Mouse (Mus musculus) embryo, embryonic 9.5 days (tissue): ENCODE measurements around the gene Ptprn2.

ENCODE experiments used
- DNase-seq: peaks from one replicate; pipeline ENCODE4 v3.0.0-alpha.2; 2017; ENCODE audit errors: extremely low spot score

Gene Ptprn2

GRCm38 (mm10) chr12:116590076-116590475, 104.6 kb downstream of the Ptprn2 start:
- DNase-seq = no peak

DNA sequence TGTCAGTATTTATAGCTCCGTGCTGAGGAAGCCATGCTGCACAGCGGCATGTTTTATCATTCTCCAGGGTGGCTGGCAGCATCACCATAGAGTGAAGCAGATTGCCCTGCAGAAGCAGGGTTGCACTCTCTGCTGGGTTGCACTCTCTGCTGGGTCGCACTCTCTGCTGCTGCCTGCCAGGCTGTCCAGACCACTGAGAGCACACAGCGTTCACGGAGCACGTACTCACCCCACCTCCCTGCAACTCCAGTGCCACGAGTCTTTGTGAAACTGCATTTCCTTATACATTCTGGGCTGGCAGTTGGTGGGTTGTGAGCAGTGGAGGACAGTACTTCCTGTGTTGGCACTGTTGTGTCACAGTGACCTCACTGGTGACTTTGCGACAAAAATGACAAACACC, 108.9 kb downstream of the Ptprn2 start:
- no peak for DNase-seq

DNA sequence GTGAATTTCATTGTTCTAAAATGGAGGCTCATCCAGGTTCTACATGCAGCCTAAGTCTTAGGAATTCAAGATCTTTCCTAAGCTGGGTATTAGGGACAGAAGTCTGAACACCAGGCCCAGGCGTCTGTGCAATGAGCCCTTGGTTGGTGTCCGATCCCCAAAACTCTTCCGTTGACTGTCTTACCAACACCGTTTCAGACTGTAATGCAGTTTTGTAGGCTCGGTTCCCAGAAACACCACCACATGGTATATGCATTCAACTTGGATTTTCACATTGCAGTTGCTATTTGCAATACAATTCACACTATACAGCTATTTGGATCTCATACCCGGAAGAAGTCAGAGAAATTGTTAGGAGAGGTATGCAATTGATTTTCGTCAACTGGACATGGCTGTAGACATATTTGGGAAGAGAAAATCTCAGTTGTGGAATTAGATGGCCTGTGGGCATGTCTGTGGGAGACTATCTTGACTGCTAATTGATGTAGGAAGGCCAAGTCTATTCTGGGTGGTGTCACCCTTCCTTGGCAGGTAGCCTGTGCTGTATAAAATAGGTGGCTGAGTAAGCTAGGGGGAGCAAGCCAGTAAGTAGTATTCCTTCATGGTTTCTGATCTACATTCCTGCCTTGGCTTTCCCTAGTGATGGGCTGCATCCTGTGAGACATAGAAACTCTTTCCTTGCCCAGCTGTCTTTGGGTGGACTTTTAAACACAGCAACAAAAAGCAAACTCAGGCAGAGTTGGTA, 109.5 kb downstream of the Ptprn2 start:
- DNase-seq = no peak

DNA sequence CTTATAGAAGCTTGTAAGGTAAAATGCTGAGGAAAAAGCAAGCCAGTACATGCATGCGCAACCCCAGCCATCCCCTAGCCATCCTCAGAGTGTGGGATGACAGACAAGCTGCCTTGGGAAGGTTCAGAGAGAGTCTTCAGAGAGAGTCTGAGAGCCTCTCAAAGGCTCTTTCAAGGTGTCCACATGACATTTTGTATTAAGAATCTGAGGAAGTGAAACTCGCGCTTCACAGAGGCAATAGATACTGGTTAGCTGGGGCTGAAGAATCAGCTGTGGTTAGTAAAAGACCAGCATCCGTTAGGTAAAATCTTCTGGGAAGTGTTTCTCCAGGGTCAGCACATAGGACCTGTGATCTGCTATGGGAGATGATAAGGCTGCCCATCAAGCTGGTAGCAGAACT, 110.2 kb downstream of the Ptprn2 start:
- no peak for DNase-seq

DNA sequence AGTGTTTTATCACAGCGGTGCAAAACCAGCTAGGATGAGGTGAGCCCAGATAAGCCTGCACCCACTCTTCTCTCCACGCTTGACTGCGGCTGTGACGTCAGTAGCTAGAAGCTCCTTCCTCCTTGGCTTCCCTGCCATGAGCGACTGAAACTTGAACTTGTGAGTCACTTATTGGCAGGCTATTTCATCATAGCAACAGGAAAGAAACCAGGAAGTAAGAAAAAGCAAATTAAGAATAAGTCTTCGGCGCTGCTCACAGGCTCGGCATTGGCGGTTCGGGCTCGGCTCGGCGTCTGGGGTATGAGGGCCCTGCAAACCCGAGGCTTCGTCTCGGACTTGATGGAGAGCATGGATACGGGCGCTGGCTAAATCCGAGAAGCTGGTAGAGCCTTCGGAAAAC, 111.5 kb downstream of the Ptprn2 start:
- no peak for DNase-seq

GRCm38 (mm10) chr12:116597670-116598069, 112.2 kb downstream of the Ptprn2 start:
- no peak for DNase-seq

- no peak for DNase-seq
These were observed 112.8 kb downstream of the Ptprn2 start for GRCm38 (mm10) chr12:116598123-116599005.

DNA sequence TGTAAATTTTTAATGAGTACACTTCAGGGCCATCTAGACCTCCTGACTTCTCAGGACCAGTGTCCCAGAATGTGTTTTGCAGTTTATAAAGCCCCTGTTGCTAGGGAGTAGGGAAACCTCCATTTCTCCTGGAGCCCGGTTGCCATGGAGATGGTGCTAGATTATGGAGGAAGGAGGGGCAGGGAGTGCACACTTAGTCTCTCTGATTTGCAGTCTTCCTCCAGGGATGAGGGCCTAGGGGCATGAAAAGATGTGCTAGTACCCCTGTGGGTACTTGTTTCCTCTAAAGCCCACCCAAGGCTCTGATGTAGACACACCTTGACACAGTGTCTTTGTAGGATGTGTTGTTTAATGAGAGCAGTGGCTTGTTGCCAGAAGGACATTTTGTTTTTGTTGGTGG, 114.0 kb downstream of the Ptprn2 start:
- peak; percentile 41 for DNase-seq

- no peak for DNase-seq
These were observed 114.5 kb downstream of the Ptprn2 start for GRCm38 (mm10) chr12:116600054-116600453.

DNA sequence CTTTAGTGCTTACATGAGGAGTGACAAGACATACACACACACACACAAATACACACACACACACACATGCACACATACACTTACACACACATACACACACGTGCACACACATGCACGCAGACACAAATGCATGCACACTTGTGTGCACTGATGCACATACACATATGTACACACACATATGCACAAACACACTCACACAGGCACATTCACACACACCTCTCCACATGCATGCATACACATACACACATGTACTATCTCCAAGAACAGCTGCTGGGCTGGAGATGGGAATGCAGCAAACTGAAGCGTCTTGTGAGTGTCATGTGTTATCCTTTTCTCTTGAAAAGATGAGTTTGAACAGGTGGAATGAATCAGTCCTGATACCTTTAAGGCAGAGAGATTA, 115.9 kb downstream of the Ptprn2 start:
- no peak for DNase-seq

DNA sequence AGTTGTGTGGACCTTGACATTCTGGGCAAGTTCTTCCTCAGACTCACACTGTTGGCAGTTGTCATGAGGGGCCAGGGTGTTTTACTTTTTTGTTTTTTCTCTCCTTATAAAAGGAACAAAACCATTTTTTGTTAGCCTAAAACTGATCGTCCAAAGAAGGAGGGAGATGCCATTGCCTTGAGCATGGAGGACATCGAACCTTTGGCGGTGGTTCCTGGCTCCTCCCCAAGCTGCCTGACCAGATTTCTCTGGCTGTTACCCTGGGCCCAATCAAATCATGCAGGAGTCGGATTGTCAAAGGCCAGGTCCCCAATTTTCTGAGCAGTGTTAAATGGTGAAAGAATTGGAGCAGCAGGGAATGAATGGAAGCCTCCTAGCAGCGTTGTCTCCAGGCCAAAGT, 116.4 kb downstream of the Ptprn2 start:
- DNase-seq = no peak

GRCm38 (mm10) chr12:116608598-116608997, 123.1 kb downstream of the Ptprn2 start:
- no peak for DNase-seq

DNA sequence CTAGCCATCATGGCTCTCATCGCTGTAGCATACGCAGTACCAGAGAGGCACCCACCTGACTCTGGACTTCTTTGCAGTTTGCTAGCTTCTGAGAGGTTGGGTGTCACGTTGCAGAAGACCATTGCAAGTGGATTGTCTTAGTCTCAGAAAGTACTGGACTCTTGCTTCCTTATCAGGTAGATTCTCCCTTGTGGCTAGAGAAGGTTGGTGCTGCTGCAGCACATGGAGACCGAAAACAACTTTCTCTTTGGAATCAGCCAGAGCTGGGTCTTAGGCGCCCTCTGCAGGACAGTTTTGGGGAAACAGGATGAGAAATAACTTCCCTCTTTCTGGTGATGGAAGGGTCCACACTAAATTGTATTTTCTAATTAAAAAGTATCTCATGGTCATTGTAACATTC, 134.3 kb downstream of the Ptprn2 start:
- DNase-seq = peak; percentile 65

DNA sequence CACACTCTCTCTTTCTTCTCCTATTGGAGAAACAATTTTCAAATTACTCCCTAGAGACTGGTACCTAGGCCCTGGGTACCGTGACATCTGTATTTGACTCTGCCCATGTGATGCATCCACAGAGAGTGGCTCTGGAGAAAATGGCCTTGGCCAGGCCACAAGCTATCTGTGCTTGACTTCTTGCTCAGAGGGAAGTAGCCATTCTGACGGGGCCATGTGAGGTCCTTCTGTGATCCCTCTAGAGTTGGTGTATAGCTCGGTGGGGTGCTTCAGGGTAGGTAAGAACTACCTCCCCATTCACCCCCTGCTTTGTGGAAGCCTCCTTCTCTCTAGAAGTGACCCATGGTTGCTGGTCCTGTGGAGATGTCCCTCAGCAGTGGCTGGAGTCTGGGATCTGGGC, 134.8 kb downstream of the Ptprn2 start:
- no peak for DNase-seq

- no peak for DNase-seq
These were observed 136.0 kb downstream of the Ptprn2 start for GRCm38 (mm10) chr12:116621325-116622040.

DNA sequence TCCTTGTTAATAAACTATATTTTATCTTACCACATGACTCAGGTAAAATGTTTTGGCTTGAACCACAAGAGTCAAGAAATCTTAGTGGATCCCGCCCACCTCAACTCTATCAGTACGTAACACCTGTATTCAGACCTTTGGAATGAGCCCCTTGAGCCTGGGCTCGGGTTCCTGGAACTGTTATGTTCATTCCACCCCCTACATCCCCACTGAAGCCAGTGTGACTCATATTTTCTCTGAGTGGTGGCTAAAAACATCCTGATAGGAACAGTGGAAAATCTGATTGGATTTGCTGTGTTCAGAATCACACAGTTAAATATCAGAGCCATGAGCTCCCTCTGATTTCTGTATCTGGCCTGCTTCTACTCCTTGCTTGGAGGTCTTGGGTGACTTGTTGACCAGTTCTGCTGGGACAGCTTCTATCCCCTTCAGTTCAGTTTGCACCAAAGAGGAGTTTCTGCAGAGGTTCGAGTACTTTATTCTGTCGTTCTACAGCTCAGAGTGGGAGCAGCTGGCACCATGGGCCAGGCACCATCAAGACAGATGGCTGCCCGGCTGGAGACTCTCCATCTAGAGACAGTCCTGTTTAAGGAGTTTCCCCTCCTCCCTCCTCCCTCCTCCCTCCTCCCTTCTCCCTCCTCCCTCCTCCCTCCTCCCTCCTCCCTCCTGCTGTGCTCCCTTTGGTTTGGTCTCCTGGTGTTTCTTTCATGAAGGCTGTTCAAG, 137.3 kb downstream of the Ptprn2 start:
- DNase-seq = no peak

DNA sequence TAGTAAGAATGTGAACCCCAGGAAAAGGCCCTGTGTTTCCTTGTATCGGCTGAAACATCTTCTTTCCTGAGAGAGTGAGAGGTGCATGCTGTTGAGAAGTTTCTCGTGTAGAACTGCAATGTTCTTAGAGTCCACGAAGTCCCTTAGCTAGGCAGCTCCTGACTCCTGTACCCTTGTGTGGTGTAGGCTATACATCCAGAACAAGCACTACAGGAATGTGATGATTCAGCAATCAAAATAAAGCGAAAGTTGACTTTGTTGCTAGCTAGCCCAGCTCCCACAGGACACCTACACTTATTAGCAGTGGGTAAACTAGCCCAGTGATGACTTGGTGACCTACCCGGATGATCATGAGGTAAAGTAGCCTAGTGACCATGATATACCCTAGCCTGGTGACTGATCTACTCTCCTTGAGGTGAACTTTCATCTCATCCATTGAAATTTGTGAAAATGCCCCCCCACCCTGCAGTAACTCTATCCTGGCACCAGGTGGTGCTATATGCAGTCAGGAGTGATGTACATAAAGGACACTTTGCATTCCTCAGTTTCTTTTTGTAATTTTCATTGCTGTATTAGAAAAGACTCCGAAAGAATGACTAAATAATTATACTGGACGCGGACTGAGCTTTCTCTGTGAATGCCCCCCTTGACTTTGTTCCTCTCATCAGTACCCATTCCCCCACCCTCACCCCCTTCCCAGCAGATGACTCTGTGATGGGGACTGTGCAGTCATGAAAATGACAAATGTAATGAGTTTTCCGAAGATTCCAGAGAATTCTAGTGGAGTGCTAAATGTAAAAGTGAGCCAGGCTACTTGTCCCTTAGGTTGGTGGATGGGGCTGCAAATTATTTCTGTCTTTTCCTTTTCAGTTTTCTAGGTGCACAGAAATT, 140.1 kb downstream of the Ptprn2 start:
- DNase-seq = peak; percentile 56

DNA sequence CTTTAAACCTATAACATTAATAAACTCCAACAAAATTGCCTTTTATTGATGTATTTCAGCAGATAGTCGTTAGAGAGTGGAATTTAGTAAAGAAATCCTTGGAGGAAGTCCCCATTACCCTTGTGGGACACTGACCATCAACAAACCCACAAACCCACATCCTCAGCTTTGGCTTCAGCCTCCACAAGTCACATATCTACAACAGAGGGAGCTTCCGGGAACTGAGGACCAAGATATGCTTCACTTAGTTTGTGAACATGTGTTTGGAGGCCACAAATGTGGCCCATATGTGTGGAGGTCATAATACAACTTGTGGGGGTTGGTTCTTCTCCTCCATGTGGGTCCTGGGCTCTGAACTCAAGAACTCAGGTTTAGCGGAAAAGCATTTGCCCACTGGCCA, 143.5 kb downstream of the Ptprn2 start:
- DNase-seq = no peak

- no peak for DNase-seq
These were observed 152.0 kb downstream of the Ptprn2 start for GRCm38 (mm10) chr12:116637498-116637897.

- DNase-seq = no peak
These were observed 155.4 kb downstream of the Ptprn2 start for GRCm38 (mm10) chr12:116640871-116641270.
